Mouse (Mus musculus): ENCODE data around the gene Rassf5. TPM values are rescaled to one million over a fixed set of nuclear protein-coding genes. Genes with fewer than 3 reads are reported as not detected.
A peak's percentile ranks its signal among the peaks of the same experiment; 100 is the strongest.

Gene Rassf5
- polyA plus RNA-seq, 1 experiment from 2014 or later: 4.0 TPM

DNA sequence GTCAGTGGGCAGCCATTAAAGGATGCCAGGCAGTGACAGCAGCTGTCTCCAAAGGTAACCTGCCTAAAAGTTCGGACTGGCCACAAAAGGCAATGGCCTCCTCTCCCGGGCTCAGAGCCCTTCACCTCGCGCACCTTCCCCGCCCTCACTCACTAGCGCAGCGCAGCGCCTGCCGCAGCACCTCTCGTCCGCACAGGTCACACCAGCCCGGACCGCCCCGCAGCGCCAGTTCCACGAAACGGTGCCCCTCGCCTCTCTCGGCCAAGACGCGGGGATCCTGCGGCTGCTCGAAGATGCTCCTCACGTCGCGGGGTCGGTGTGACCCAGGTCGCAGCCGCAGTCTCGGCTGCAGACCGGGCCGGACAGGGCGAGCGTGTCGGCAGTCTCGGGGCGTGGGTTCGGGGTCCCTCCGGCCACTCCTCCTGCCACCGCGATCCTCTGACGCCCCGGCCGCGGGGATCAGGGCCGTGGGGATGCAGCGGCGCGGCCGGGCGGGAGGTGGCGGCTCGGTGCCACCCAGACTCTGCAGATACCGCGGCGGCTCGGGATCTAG lies 446 bp downstream of the Rassf5 start:
- H3K4me1 ChIP-seq (ENCODE audit: control insufficient read depth, insufficient read depth, low read length): 0 out of 2 replicates have a peak, but pooled peaks cover 2% of the 10 kb centered on the region
- no peaks in the 10 kb centered on the region for H3K36me3 ChIP-seq (ENCODE audit: control insufficient read depth, insufficient read depth, low read length)
- H3K4me3 ChIP-seq (ENCODE audit: low read depth, low read length): peak overlapping the region; percentile 58
- peaks cover 12% of the 10 kb centered on the region; the same call in 1 of the 2 replicates for H3K27me3 ChIP-seq (ENCODE audit: control insufficient read depth, insufficient read depth, low read depth, low read length)
- peak overlapping the region; percentile 92 for H3K4me2 ChIP-seq (ENCODE audit: low read length)
- ATAC-seq: peak; percentile 40
- H3K27ac ChIP-seq (ENCODE audit: low read length): peak overlapping the region; percentile 6; the same call in 1 of the 2 replicates
- under 1% methylated on average over 57 of the region's 57 CpGs for WGBS
- no peaks in the 10 kb centered on the region for H3K9me3 ChIP-seq (replicated peaks; ENCODE audit: control insufficient read depth, low read length, poor library complexity, severe bottlenecking)
- H3K9ac ChIP-seq (ENCODE audit: low read depth, low read length): peak overlapping the region; percentile 79

DNA sequence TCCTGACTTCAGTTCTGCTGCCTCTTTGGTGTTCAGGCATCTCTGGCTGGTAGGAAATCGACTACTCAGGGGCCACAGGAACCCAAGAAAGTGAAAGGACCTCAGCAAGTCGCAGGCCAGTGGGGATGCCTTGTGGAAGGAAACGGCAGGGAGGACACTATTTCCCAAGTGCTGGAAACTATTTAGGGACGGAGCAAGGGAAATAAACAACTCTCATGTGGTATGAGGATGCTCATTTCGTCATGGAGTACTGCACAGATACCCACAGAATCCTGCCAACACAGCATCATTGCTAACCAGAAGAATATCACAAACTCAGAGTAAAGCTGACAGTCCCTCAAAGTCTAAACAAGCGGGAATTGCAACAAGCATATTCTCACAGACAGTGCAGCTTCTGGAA lies 2.1 kb downstream of the Rassf5 start:
- no peak for ATAC-seq
- Histone ChIP-seq H3K27ac (ENCODE audit: low read length) (no peak overlapping the region), H3K9me3 (replicated peaks; ENCODE audit: control insufficient read depth, low read length, poor library complexity, severe bottlenecking) (no peaks in the 10 kb centered on the region), H3K4me1 (ENCODE audit: control insufficient read depth, insufficient read depth, low read length) (0 out of 2 replicates have a peak, but pooled peaks cover 2% of the 10 kb centered on the region), H3K4me3 (ENCODE audit: low read depth, low read length) (no peak overlapping the region), H3K4me2 (ENCODE audit: low read length) (no peak overlapping the region), H3K36me3 (ENCODE audit: control insufficient read depth, insufficient read depth, low read length) (no peaks in the 10 kb centered on the region), H3K9ac (ENCODE audit: low read depth, low read length) (no peak overlapping the region), H3K27me3 (ENCODE audit: control insufficient read depth, insufficient read depth, low read depth, low read length) (peaks cover 12% of the 10 kb centered on the region; the same call in 1 of the 2 replicates)
- 70% methylated on average over 6 of the region's 6 CpGs for WGBS

DNA sequence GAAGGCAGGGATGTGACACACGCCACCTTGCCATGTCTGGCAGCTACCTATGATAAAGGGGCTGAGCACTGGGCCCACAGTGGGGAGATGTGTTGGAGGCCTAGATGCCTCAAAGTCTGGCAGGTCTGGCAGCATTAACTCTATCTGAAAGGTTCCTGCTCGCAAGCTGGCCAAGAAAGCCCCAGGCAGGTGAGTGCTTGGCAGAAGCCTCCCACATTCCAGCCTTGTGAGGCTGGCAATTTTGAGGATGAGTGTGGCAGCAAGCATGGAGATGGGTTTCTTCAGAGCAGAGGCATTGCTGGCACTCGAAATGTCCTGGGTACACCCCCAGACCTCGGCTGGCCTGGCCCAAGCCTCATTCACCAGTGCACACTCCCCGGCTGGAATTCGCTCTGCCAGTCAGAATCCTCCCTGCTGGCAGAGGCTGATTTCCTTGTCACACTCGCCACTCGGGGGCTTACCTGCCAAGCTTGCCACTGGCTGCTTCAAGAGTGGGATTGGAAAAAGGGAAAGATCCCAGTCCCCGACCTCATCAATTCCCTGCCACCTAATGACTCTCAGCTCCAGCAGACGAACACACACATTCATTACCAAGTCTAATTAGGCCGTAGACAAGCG lies 5.4 kb downstream of the Rassf5 start:
- H3K27ac ChIP-seq (ENCODE audit: low read length): peak overlapping the region; percentile 50; the same call in 1 of the 2 replicates
- no peak overlapping the region for H3K4me3 ChIP-seq (ENCODE audit: low read depth, low read length)
- no peak for ATAC-seq
- H3K9ac ChIP-seq (ENCODE audit: low read depth, low read length): no peak overlapping the region
- WGBS: 42% methylated on average over 12 of the region's 12 CpGs
- H3K9me3 ChIP-seq (replicated peaks; ENCODE audit: control insufficient read depth, low read length, poor library complexity, severe bottlenecking): no peaks in the 10 kb centered on the region
- H3K36me3 ChIP-seq (ENCODE audit: control insufficient read depth, insufficient read depth, low read length): no peaks in the 10 kb centered on the region
- no peak overlapping the region for H3K4me2 ChIP-seq (ENCODE audit: low read length)
- H3K4me1 ChIP-seq (ENCODE audit: control insufficient read depth, insufficient read depth, low read length): no peaks in the 10 kb centered on the region
- peaks cover 9% of the 10 kb centered on the region; the same call in 1 of the 2 replicates for H3K27me3 ChIP-seq (ENCODE audit: control insufficient read depth, insufficient read depth, low read depth, low read length)

DNA sequence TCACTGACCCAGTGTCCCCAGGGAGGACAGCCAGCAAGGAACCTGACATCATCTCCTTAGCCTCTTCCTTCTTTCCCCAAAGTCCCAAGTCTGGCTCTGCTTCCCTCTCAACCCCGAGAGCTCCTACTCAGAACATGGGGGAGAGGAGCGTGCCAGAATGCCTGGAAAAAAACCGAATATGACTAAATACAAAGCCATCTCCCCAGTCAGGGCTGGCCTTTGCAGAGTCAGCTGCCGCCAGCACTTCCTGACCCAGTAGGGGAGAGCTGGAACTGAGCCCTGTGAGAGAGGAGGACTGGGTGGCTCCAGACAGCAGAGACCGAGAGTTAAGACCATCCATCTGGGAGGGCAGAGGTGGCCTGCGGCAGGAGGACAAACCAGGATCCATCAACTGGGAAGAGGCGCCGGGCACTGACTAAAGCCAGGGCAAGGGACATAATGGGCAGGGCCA lies 6.1 kb downstream of the Rassf5 start:
- H3K27ac ChIP-seq (ENCODE audit: low read length): no peak overlapping the region
- no peaks in the 10 kb centered on the region for H3K4me1 ChIP-seq (ENCODE audit: control insufficient read depth, insufficient read depth, low read length)
- ATAC-seq: no peak
- H3K36me3 ChIP-seq (ENCODE audit: control insufficient read depth, insufficient read depth, low read length): no peaks in the 10 kb centered on the region
- no peak overlapping the region for H3K4me3 ChIP-seq (ENCODE audit: low read depth, low read length)
- no peaks in the 10 kb centered on the region for H3K9me3 ChIP-seq (replicated peaks; ENCODE audit: control insufficient read depth, low read length, poor library complexity, severe bottlenecking)
- H3K9ac ChIP-seq (ENCODE audit: low read depth, low read length): no peak overlapping the region
- WGBS: 69% methylated on average over 8 of the region's 8 CpGs
- no peak overlapping the region for H3K4me2 ChIP-seq (ENCODE audit: low read length)
- H3K27me3 ChIP-seq (ENCODE audit: control insufficient read depth, insufficient read depth, low read depth, low read length): peaks cover 8% of the 10 kb centered on the region; the same call in 1 of the 2 replicates

DNA sequence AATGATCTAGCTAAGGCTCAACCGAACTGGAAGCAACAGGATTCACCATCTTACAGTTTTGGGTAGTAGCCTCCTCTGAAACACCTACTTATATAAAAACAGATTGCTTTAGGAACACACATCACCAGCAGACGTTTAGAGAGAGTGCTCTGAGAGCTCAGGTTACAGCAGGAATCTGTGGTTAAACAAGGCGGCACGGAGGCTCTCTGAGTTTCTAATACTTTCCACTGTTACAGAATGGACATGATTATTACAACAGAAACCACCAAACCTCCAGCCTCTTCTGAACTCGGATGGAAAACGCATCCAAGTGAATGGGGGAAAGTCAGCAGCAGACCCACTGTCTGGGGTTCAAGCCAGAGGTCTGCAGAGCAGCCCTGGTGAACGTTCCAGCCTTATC lies 9.0 kb downstream of the Rassf5 start:
- H3K4me1 ChIP-seq (ENCODE audit: control insufficient read depth, insufficient read depth, low read length): no peaks in the 10 kb centered on the region
- H3K27me3 ChIP-seq (ENCODE audit: control insufficient read depth, insufficient read depth, low read depth, low read length): no peaks in the 10 kb centered on the region
- no peaks in the 10 kb centered on the region for H3K9me3 ChIP-seq (replicated peaks; ENCODE audit: control insufficient read depth, low read length, poor library complexity, severe bottlenecking)
- 71% methylated on average over 7 of the region's 7 CpGs for WGBS
- H3K4me3 ChIP-seq (ENCODE audit: low read depth, low read length): no peak overlapping the region
- ATAC-seq: no peak
- no peak overlapping the region for H3K27ac ChIP-seq (ENCODE audit: low read length)
- H3K36me3 ChIP-seq (ENCODE audit: control insufficient read depth, insufficient read depth, low read length): no peaks in the 10 kb centered on the region
- H3K4me2 ChIP-seq (ENCODE audit: low read length): no peak overlapping the region
- H3K9ac ChIP-seq (ENCODE audit: low read depth, low read length): no peak overlapping the region

DNA sequence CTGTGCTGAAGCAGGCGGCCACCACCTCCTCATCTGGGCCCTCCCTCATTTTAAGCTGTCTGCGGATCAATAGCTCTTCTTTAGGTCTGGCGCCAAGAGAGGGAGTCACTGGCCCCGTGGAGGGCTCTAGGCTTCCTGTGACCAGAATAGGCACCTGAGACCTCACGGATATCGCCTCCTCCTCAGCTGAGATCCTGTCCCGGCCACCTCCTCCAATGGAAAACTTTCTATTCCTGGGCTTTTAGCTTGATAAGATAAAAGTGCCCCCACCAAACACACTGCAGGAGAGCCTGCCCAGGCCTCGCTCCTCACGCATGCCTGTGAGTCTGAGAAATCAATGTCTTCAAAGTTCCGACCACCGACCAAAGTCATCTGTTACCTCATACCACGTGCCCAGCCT lies 11.5 kb downstream of the Rassf5 start:
- 64% methylated on average over 12 of the region's 12 CpGs for WGBS
- Histone ChIP-seq H3K27me3 (ENCODE audit: control insufficient read depth, insufficient read depth, low read depth, low read length) (no peaks in the 10 kb centered on the region), H3K4me2 (ENCODE audit: low read length) (no peak overlapping the region), H3K4me3 (ENCODE audit: low read depth, low read length) (no peak overlapping the region), H3K9me3 (replicated peaks; ENCODE audit: control insufficient read depth, low read length, poor library complexity, severe bottlenecking) (no peaks in the 10 kb centered on the region), H3K9ac (ENCODE audit: low read depth, low read length) (no peak overlapping the region), H3K36me3 (ENCODE audit: control insufficient read depth, insufficient read depth, low read length) (no peaks in the 10 kb centered on the region), H3K4me1 (ENCODE audit: control insufficient read depth, insufficient read depth, low read length) (no peaks in the 10 kb centered on the region), H3K27ac (ENCODE audit: low read length) (no peak overlapping the region)
- no peak for ATAC-seq

DNA sequence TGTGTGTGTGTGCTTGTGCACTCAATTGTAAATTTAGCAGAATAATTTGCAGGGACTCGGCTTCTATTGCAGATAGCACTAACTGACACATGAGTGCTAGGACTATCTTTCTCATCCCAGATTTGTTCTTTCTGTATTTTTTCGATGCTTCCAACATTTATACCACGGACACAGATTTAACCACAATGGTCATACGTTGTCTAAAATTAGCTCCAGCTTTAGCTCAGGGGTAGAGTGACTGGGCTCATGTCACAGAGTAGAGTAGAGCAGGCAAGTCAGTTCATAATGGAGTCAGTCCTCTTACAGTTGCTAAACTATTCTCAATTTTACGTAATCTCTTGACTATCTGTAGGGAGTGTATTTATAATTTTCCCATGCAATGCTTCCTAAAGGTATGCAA lies 16.4 kb downstream of the Rassf5 start:
- ATAC-seq: no peak
- 88% methylated on average over 5 of the region's 5 CpGs for WGBS

DNA sequence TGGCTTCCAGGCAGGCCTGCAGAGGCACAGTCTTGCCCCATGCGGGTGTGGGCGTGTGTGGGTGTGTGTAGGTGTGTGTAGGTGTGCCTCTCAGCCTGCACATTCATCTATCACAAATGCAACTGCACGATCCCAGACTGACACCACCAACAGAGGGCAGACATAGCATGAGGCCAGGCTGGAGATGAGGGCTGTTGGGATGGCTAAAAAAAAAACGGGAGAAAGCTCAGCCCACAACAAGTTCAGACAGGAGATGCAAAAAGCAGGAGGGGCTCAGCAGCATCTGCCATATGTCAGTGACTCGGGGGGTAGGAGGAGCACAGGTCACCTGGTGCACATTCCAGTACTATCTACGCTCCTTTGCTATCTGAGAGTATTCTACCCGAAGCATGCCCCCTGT lies 16.8 kb downstream of the Rassf5 start:
- Histone ChIP-seq H3K4me3 (ENCODE audit: low read depth, low read length) (no peak overlapping the region), H3K4me2 (ENCODE audit: low read length) (no peak overlapping the region), H3K9me3 (replicated peaks; ENCODE audit: control insufficient read depth, low read length, poor library complexity, severe bottlenecking) (no peaks in the 10 kb centered on the region), H3K27ac (ENCODE audit: low read length) (no peak overlapping the region), H3K9ac (ENCODE audit: low read depth, low read length) (no peak overlapping the region), H3K36me3 (ENCODE audit: control insufficient read depth, insufficient read depth, low read length) (no peaks in the 10 kb centered on the region), H3K4me1 (ENCODE audit: control insufficient read depth, insufficient read depth, low read length) (no peaks in the 10 kb centered on the region), H3K27me3 (ENCODE audit: control insufficient read depth, insufficient read depth, low read depth, low read length) (no peaks in the 10 kb centered on the region)
- no peak for ATAC-seq
- 75% methylated on average over 7 of the region's 7 CpGs for WGBS

More for the DNA sequence above, 16.4 kb downstream of the Rassf5 start:
- no peaks in the 10 kb centered on the region for H3K36me3 ChIP-seq (ENCODE audit: control insufficient read depth, insufficient read depth, low read length)
- no peaks in the 10 kb centered on the region for H3K4me1 ChIP-seq (ENCODE audit: control insufficient read depth, insufficient read depth, low read length)
- no peaks in the 10 kb centered on the region for H3K9me3 ChIP-seq (replicated peaks; ENCODE audit: control insufficient read depth, low read length, poor library complexity, severe bottlenecking)
- no peaks in the 10 kb centered on the region for H3K27me3 ChIP-seq (ENCODE audit: control insufficient read depth, insufficient read depth, low read depth, low read length)
- H3K27ac ChIP-seq (ENCODE audit: low read length): no peak overlapping the region
- H3K4me3 ChIP-seq (ENCODE audit: low read depth, low read length): no peak overlapping the region
- H3K4me2 ChIP-seq (ENCODE audit: low read length): no peak overlapping the region
- H3K9ac ChIP-seq (ENCODE audit: low read depth, low read length): no peak overlapping the region

DNA sequence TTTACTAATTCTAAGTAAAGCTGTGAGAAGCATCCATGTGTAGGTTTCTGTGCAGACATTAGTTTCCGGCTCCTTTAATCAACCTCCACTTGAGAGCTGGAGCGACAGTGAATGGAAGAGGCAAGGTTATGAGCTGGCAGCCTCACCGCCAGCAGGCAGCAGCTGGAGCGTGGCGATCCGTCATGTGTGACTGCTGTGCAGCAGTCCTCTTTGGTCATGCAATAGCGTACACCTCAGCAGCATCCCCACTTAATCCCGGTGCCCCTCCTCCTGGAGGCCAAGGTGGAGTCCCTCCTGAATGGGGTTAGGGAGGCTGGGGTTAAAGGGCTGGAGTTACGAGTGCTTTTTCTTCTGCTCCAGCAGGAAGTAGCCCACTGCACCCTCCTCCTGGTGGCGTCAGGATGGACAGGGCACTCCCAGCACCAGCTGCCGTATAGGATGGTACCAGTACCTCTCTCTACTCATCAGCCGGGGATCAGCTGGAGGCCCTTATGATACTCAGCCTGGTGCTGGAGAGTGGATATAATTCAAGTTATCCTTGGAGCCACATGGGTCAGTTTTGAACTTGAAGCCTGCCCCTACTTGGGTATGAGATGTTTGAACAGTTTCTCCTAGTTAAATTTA lies 20.1 kb downstream of the Rassf5 start:
- no peaks in the 10 kb centered on the region for H3K9me3 ChIP-seq (replicated peaks; ENCODE audit: control insufficient read depth, low read length, poor library complexity, severe bottlenecking)
- ATAC-seq: 0 out of 2 replicates have a peak, but pooled peaks have one; percentile 32
- H3K4me3 ChIP-seq (ENCODE audit: low read depth, low read length): no peak overlapping the region
- no peak overlapping the region for H3K4me2 ChIP-seq (ENCODE audit: low read length)
- H3K27me3 ChIP-seq (ENCODE audit: control insufficient read depth, insufficient read depth, low read depth, low read length): no peaks in the 10 kb centered on the region
- no peaks in the 10 kb centered on the region for H3K4me1 ChIP-seq (ENCODE audit: control insufficient read depth, insufficient read depth, low read length)
- H3K36me3 ChIP-seq (ENCODE audit: control insufficient read depth, insufficient read depth, low read length): no peaks in the 10 kb centered on the region
- WGBS: 42% methylated on average over 12 of the region's 12 CpGs
- no peak overlapping the region for H3K27ac ChIP-seq (ENCODE audit: low read length)
- H3K9ac ChIP-seq (ENCODE audit: low read depth, low read length): no peak overlapping the region
